Mouse (Mus musculus): ENCODE results near the gene Adamtsl4.
A peak's percentile ranks its signal among the peaks of the same experiment; 100 is the strongest.

Adamtsl4 gene

GRCm38 (mm10) chr3:95635636-95636035 is 52.1 kb downstream of the Adamtsl4 start:
- no peak for DNase-seq (ENCODE audit: low spot score in 2 of 2)

GRCm38 (mm10) chr3:95632648-95633588 is 54.8 kb downstream of the Adamtsl4 start:
- no peak for DNase-seq (ENCODE audit: low spot score in 2 of 2)

GRCm38 (mm10) chr3:95631304-95631703 is 56.4 kb downstream of the Adamtsl4 start:
- no peak for DNase-seq (ENCODE audit: low spot score in 2 of 2)

- no peak for DNase-seq (ENCODE audit: low spot score in 2 of 2)
Measured at GRCm38 (mm10) chr3:95630856-95631255, 56.9 kb downstream of the Adamtsl4 start.

GRCm38 (mm10) chr3:95629755-95630154 is 58.0 kb downstream of the Adamtsl4 start:
- peak; percentile 33 to 51 for DNase-seq (ENCODE audit: low spot score in 2 of 2)

GRCm38 (mm10) chr3:95627763-95628162 is 60.0 kb downstream of the Adamtsl4 start:
- peak; percentile 53 to 61 for DNase-seq (ENCODE audit: low spot score in 2 of 2)
